Mouse (Mus musculus) E14TG2a.4 (cell line): ENCODE measurements around the gene Rab7.
A peak's percentile ranks its signal among the peaks of the same experiment; 100 is the strongest.

Experiments used
- CTCF ChIP-seq: conservative IDR thresholded peaks from 2 replicates; pipeline ENCODE4 v1.5.1; 2014; ENCODE audit warnings: low read length
- NANOG ChIP-seq: IDR thresholded peaks from 2 replicates; pipeline ENCODE4 v1.6.1; 2014; ENCODE audit warnings: borderline replicate concordance, low read length, mixed read lengths
- POU5F1 ChIP-seq: IDR thresholded peaks from 2 replicates; pipeline ENCODE4 v1.6.1; 2014; ENCODE audit warnings: low read length, borderline replicate concordance

DNA sequence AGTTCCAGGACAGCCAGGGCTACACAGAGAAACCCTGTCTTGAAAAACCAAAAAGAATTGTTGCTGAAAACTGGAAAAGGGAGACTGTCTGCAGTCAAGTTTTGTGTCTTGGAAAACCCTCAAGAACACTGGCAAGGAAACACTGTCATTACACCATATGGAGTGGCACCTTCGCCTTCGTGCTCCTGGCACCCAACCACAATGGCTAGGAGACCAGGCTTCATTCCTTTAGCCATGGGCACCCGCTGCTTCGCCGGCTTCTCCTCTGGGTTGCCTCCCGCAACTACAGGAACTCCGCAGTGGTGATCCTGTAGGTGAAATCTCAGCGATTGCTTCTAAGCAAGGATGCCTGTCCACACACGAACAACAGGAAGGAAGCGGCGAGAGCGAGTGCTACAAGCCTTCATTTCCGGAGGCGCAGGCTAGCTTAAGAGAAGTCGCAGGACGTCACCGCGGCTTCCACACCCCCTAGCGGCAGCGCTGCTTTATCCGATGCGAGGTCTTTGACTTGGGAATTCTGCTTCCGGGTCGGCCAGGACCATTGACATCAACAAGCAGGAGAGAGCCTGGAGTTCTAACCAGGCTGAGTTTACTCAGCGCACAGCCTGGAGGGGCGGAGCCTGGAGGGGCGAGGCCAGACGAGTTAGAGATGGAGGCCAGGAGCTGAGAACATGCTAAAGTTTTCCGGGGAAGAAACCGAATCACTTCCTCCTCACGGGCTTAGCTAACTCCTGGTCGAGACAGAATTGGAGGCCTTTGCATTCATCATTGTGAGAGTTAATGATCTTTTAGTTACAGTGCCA, 29.9 kb upstream of the Rab7 start:
- TF ChIP-seq CTCF (peak; percentile 71), NANOG (no peak), POU5F1 (no peak)
